Mouse (Mus musculus) cerebral cortex, adult 2 months (tissue): ENCODE results near the gene Gm8871.

ENCODE experiments used
- WGBS: fragments of 180-500 bp; shearing (Covaris S2); methylation state at CpG from one replicate; pipeline ENCODE4 v1.1.7; 2018; 5-methylcytosine and 5-hydroxymethylcytosine counted together

Gene Gm8871

GRCm38 (mm10) chr5:10947505-10947904, at the start of gene Gm8871, which contains the start of gene Gm8857:
Gene Gm8871 (plus strand): TSS chr5:10947805.
Gene Gm8857 (plus strand): TSS chr5:10947807.
- WGBS: 63% methylated on average over 3 of the region's 3 CpGs

- WGBS: 83% methylated on average over 2 of the region's 2 CpGs
Observed at GRCm38 (mm10) chr5:10953512-10953911, 5.9 kb downstream of the Gm8871 start.

GRCm38 (mm10) chr5:10958057-10958456, 10.5 kb downstream of the Gm8871 start:
- 86% methylated on average over 6 of the region's 8 CpGs for WGBS
